Mouse (Mus musculus) gastrocnemius, adult 2 months (tissue): Measurements from ENCODE around the gene Taf8. TPM values are rescaled to one million over a fixed set of nuclear protein-coding genes. Genes with fewer than 3 reads are reported as not detected.

Experiments
- DNase-seq: peaks from one replicate; pipeline ENCODE4 v3.0.0; 2022
- H3K27ac ChIP-seq: fragments of 200-600 bp; 2 replicates; pipeline ENCODE4 v1.8.1; 2022; ENCODE audit warnings: mild to moderate bottlenecking
- H3K4me3 ChIP-seq: fragments of 200-600 bp; 2 replicates; pipeline ENCODE4 v1.8.1; 2022; ENCODE audit warnings: mild to moderate bottlenecking, moderate library complexity
- CTCF ChIP-seq: fragments of 200-600 bp; IDR thresholded peaks from 2 replicates; pipeline ENCODE4 v1.8.1; 2022; ENCODE audit warnings: antibody characterized with exemption, mild to moderate bottlenecking, moderate library complexity
- intact Hi-C: fragments of 180-260 bp; cut with DNase I; formaldehyde crosslinking; loops from one replicate; pipeline ENCODE4 v1.15.1; 2025
- total RNA-seq, 2 experiments: library from RNA; stranded (reverse); gene quantifications; 2 replicates each; pipeline ENCODE4 v1.2.3; 2021

Taf8 gene
- total RNA-seq, 2 experiments from 2014 or later = 13.0 to 14.1 TPM

DNA sequence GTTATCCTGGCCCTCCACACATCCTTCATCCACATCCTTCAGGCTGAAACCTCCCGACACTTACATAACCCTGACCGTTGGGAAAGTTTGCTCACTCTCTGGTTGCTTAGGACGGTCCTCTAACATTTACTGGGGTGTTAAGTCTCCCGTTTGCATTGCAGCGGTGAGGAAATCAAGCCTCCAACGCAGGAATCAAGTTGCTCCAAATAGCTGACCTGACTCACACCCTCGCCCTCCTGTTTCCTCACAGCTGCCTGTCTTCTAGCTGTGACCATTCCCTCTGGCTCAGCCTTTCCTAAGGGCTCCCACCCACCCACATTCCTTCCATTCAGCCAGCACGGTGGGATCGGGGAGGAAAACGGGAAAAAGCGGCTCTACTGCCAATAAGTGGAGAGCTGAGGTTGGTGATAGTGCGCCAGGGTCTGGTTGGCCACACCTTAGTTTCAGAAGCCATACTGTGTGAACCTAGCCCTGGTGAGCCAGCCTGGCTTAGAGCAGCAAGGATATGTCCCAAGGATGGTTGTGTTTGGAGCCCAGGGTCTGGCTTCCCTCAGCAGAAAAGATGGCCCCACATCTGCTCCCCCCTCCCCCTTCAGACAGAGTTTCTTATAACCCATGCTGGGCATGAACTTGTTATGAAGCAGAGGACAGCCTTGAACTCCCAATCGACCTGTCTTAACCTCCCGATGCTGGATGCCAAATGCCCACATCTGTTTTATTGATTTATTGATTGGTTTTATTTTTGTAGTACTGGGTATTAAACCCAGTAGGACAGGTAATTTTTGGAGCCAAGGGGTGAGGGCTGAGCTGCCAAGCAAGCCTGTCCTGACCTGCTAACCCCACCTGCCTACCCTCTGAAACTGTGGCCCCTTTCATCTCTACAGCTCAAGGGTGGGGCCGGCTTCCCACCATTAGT is 29.4 kb downstream of the Taf8 start:
- peak; percentile 48 for DNase-seq
- no peak overlapping the region for H3K4me3 ChIP-seq
- intact Hi-C loops = no loop called here
- TF ChIP-seq CTCF = no peak
- peak overlapping the region; percentile 44 for H3K27ac ChIP-seq

DNA sequence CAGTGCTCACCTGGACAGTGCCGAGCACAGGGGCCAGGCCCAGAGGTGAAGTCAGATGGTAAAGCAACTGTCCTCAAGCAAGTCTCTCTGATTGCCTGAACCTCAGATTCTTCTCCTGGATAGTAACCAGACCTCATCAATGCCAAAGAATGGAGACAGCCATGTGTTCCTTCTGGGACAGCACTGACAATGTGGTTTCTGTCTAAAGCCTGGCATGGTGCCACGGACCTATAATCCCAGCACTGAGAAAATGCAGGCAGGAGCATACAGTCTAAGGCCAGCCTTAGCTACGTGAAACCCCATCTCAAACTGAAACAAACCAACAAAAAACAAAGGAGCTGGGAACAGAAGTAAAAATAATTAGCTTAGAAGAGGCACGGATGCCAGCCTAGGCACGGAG is 31.4 kb downstream of the Taf8 start:
- Histone ChIP-seq H3K4me3 (no peak overlapping the region), H3K27ac (no peak overlapping the region)
- TF ChIP-seq CTCF = no peak
- DNase-seq = no peak
- intact Hi-C loops = no loop called here

DNA sequence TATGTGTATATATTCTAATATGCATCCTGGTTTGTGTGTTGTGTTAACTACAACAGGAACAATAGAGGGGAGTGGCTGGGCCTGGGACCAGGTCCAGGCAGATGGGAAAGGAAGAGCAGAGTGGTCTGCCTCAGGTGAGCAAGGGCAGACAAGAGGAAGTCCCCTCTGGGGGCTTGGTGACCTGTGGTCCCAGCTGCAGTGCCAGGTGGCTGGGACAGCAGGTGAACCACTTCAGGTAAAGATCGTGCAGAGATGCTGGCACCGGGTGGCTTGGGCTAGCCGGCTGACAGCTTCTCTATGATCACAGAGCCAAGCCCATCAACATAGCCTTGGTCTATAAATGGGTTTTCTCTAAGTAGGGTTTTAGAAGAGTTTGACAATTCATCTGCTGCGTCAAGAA is 32.0 kb downstream of the Taf8 start:
- Histone ChIP-seq H3K4me3 (no peak overlapping the region), H3K27ac (no peak overlapping the region)
- TF ChIP-seq CTCF = no peak
- intact Hi-C loops = no loop called here
- no peak for DNase-seq

DNA sequence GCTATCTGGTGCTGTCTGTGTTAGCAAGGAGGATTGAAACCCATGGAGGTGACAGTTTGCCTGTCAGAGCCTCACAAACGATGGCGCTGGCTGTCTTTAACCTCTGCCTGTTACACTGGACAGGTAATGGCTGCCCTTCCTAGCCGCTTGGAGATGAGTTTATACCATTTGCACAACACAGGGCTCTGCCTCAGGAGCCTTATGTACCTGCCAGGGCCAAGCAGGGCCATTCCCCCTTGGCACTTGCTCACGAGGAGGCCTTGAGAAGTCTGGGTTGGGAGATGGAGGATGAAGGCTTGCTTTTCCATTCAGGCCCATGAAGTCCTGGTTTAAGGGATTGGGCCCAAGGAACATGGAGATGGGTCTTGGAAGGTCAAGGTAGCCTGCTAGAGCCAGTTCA is 32.5 kb downstream of the Taf8 start:
- no peak for TF ChIP-seq CTCF
- no peak for DNase-seq
- Histone ChIP-seq H3K4me3 (no peak overlapping the region), H3K27ac (no peak overlapping the region)
- intact Hi-C loops = no loop called here

GRCm38 (mm10) chr17:47468466-47468865 is 33.6 kb downstream of the Taf8 start:
- Histone ChIP-seq H3K27ac (peak overlapping the region; percentile 24; the same call in 1 of the 2 replicates), H3K4me3 (peak overlapping the region; percentile 64)
- peak; percentile 45 for DNase-seq
- intact Hi-C loops = no loop called here
- peak; percentile 17; the same call in 1 of the 2 replicates for TF ChIP-seq CTCF

- peak overlapping the region; percentile 24; the same call in 1 of the 2 replicates for H3K27ac ChIP-seq
- H3K4me3 ChIP-seq = peak overlapping the region; percentile 64
- TF ChIP-seq CTCF = no peak
- intact Hi-C loops = no loop called here
- no peak for DNase-seq
Observed at GRCm38 (mm10) chr17:47468063-47468462, 34.0 kb downstream of the Taf8 start.

DNA sequence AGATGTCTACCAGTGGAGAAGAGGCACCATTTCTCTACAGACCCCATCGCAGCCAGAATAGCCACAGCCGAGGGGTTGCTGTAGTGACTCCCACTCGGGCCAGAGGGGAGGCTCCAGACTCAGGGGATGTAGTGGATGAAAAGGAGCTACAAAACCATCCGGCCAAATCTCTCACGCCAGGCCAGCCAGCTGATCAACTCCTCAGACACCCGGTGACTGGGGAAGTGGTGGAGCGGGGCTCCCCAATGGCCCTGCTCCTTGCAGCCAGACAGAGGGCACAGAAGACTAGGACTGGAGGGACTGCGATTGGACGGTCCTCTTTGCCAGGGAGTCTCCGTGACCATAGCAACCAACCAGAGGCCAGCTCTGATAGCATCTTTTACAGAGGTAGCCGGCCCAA is 34.4 kb downstream of the Taf8 start:
- no peak for DNase-seq
- TF ChIP-seq CTCF = no peak
- no peak overlapping the region; the same call in 1 of the 2 replicates for H3K4me3 ChIP-seq
- intact Hi-C loops = no loop called here
- H3K27ac ChIP-seq = no peak overlapping the region

- intact Hi-C loops = no loop called here
Observed at GRCm38 (mm10) chr17:47466284-47466683, 35.8 kb downstream of the Taf8 start.

GRCm38 (mm10) chr17:47465016-47465415 is 37.1 kb downstream of the Taf8 start:
- intact Hi-C loops = no loop called here
- no peak for DNase-seq
- Histone ChIP-seq H3K27ac (no peak overlapping the region), H3K4me3 (no peak overlapping the region)
- no peak for TF ChIP-seq CTCF

More at GRCm38 (mm10) chr17:47466284-47466683, 35.8 kb downstream of the Taf8 start:
- no peak overlapping the region for H3K27ac ChIP-seq
- no peak for DNase-seq
- H3K4me3 ChIP-seq = no peak overlapping the region
- no peak for TF ChIP-seq CTCF

GRCm38 (mm10) chr17:47464248-47464965 is 37.7 kb downstream of the Taf8 start:
- intact Hi-C loops = no loop called here
- Histone ChIP-seq H3K4me3 (no peak overlapping the region), H3K27ac (no peak overlapping the region)
- no peak for TF ChIP-seq CTCF
- DNase-seq = no peak

DNA sequence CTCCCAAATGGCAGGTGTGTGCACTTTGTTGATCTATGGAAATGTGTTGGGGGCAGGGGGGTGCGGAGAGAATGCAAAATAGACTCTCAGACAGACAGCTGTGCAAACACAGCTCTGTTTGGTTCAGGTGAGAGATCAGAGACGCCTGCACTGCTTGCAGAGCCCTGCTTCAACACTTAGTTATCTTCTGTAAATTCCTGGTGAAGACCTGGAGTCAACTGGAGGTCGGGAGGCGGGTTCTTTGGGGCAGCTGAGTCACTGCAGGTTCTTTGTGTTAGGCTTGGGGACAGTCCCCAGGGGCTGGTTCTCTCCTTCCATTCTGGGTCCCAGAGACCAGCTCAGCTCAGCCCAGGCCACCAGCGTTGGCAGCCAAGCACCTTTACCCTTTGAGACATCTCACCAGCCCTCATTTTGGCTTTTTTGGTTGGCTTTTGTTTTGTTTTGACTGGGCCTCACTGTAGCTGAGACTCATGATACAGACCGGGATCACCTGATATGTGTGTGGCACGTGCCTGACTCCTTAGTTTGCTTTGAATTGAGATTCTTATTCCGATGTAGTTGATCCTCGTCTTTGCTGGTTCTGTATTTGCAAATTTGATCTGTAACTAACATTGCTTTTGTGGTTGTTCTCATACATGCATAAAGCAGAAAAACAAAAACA is 39.2 kb downstream of the Taf8 start:
- intact Hi-C loops = no loop called here
- no peak for DNase-seq
- TF ChIP-seq CTCF = no peak
- no peak overlapping the region for H3K4me3 ChIP-seq
- no peak overlapping the region for H3K27ac ChIP-seq

DNA sequence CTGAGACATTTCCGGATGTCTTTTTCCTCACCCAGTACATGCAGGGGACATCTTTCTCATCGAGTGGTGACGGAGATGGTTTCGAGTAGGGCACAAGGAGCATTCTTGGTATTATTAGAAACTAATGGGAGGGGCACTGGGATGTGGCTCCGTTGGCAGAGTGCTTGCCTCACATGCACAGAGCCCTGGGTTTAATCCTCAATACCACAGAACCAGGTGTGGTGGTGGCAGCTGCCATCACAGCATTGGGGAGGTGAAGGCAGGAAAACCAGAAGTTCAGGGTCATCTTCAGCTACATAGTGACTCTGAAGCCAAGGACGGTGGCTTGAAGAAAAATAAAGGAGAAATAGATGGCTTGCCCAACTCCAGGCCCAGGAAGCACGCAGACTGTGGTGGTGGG is 39.9 kb downstream of the Taf8 start:
- H3K4me3 ChIP-seq = no peak overlapping the region
- intact Hi-C loops = no loop called here
- TF ChIP-seq CTCF = no peak
- no peak overlapping the region for H3K27ac ChIP-seq
- DNase-seq = no peak

GRCm38 (mm10) chr17:47461688-47462087 is 40.4 kb downstream of the Taf8 start:
- intact Hi-C loops = no loop called here
- no peak for TF ChIP-seq CTCF
- no peak overlapping the region for H3K27ac ChIP-seq
- DNase-seq = no peak
- no peak overlapping the region for H3K4me3 ChIP-seq
